Mouse (Mus musculus): ENCODE measurements at regions not wholly inside any gene's neighbourhood (a gene's known extent, or its start where the extent isn't known, plus 50 kb on each side); places are given as distances from the start of the nearest gene placed in this dataset.

GRCm38 (mm10) chr4:137212846-137213245, 64.4 kb upstream of the Wnt4 start:
- TF ChIP-seq POLR2A (IDR thresholded peaks at IDR 0.05; ENCODE audit: control insufficient read depth, extremely low read depth, insufficient read depth, low read length, poor library complexity), result no peak
- TF ChIP-seq CTCF (IDR thresholded peaks at IDR 0.05; ENCODE audit: borderline replicate concordance, control insufficient read depth, extremely low read depth, insufficient read depth, low read length, poor library complexity), result no peak
